Mouse (Mus musculus): ENCODE results near the gene Olfr850. TPM values are rescaled to one million over a fixed set of nuclear protein-coding genes. Genes with fewer than 3 reads are reported as not detected.

Olfr850 gene
- not detected in 2 replicates for polyA plus RNA-seq (2015; fragmentation: Nextera tagmentation; extraction: Ambion mirVana)

DNA sequence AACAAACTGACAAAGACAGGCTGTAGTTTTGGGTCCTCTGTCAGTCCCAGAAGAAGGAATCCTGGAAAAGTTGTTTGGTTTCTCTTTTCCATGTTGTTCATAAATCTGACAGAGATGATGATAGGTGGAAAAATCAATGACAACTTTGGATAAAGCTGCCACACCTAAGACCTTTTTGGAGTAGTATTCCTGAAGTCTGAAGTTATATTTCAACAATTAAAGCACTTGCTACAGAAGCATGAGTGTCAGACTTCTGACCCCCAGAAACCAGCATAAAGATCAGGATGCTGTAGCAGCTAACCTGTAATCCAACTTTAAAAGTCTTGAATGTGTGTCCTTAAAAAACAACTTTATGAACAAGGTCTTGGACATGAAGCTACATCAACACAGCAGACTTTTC lies at the start of gene Olfr850:
Gene Olfr850 (minus strand): TSS at position 101 of the 400 bp plus-strand sequence.

DNA sequence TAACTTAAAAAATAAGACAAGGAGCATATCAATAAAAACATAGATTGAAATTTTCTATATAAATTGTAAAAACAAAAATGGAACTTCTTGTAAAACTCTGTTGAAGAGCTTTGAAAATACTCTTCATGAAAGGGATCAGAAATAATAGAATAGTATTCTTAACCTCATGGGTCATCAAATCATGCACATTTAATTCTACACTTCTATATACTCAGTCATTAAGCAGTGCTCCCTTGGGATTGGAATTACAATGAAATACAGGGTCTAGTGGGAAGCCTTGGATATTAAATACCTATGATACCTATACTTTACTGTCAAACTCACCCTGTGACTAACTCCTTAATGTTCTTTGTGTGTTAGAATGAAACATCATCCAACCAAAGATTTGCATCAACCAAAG lies 14.9 kb upstream of the Olfr850 start, which contains the start of gene Olfr851:
Gene Olfr851 (plus strand): TSS at position 301 of the 400 bp plus-strand sequence.

DNA sequence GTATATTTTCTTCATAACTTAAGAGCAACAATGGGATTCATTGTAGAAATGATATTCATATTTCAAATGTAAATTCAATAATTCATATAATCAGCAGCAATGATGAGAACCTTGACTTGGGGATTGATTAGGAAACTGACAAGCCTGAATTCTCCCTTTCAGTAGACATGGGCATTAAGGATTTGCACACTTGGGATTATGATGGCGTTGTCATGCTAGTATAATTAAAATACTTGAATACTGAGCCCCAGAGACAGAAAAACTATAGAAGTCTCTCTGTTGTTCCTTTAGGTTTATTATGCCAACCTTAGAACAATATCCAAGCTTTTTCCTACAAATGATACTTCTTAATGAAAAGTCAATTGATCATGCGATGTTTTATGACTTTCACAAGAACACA lies 38.1 kb downstream of the Olfr850 start, which contains the start of gene Olfr849:
Gene Olfr849 (plus strand): TSS at position 301 of the 400 bp plus-strand sequence.

Other genes starting within 250 kb of the Olfr850 start
- gene Olfr843, start 226.3 kb downstream of the Olfr850 start, polyA plus RNA-seq (2015; fragmentation: Nextera tagmentation; extraction: Ambion mirVana): not detected in 2 replicates
- not detected in 2 replicates for gene Olfr844, start 161.9 kb downstream of the Olfr850 start, polyA plus RNA-seq (2015; fragmentation: Nextera tagmentation; extraction: Ambion mirVana)
- not detected in 2 replicates for gene Olfr845, start 141.8 kb downstream of the Olfr850 start, polyA plus RNA-seq (2015; fragmentation: Nextera tagmentation; extraction: Ambion mirVana)
- not detected in 2 replicates for gene Olfr846, start 114.2 kb downstream of the Olfr850 start, polyA plus RNA-seq (2015; fragmentation: Nextera tagmentation; extraction: Ambion mirVana)
- gene Olfr847, start 99.6 kb downstream of the Olfr850 start, polyA plus RNA-seq (2015; fragmentation: Nextera tagmentation; extraction: Ambion mirVana): not detected in 2 replicates
- not detected in 2 replicates for gene Olfr849, start 38.0 kb downstream of the Olfr850 start, polyA plus RNA-seq (2015; fragmentation: Nextera tagmentation; extraction: Ambion mirVana)
- not detected in 2 replicates for gene Olfr851, start 15.0 kb upstream of the Olfr850 start, polyA plus RNA-seq (2015; fragmentation: Nextera tagmentation; extraction: Ambion mirVana)
- not detected in 2 replicates for gene Olfr853, start 62.8 kb upstream of the Olfr850 start, polyA plus RNA-seq (2015; fragmentation: Nextera tagmentation; extraction: Ambion mirVana)
- not detected in 2 replicates for gene Olfr854, start 89.1 kb upstream of the Olfr850 start, polyA plus RNA-seq (2015; fragmentation: Nextera tagmentation; extraction: Ambion mirVana)
- gene Olfr855, start 104.4 kb upstream of the Olfr850 start, polyA plus RNA-seq (2015; fragmentation: Nextera tagmentation; extraction: Ambion mirVana): not detected in 2 replicates
- 9.1 and 10.0 TPM in 2 replicates for gene Zfp317, start 143.9 kb upstream of the Olfr850 start, polyA plus RNA-seq (2015; fragmentation: Nextera tagmentation; extraction: Ambion mirVana)
- gene Olfr857, start 231.2 kb upstream of the Olfr850 start, polyA plus RNA-seq (2015; fragmentation: Nextera tagmentation; extraction: Ambion mirVana): not detected in 2 replicates

Measured in spleen, postnatal 0 days (tissue).